8 mouse cellular contexts compared by ENCODE assay signal in the genomic region with DNA sequence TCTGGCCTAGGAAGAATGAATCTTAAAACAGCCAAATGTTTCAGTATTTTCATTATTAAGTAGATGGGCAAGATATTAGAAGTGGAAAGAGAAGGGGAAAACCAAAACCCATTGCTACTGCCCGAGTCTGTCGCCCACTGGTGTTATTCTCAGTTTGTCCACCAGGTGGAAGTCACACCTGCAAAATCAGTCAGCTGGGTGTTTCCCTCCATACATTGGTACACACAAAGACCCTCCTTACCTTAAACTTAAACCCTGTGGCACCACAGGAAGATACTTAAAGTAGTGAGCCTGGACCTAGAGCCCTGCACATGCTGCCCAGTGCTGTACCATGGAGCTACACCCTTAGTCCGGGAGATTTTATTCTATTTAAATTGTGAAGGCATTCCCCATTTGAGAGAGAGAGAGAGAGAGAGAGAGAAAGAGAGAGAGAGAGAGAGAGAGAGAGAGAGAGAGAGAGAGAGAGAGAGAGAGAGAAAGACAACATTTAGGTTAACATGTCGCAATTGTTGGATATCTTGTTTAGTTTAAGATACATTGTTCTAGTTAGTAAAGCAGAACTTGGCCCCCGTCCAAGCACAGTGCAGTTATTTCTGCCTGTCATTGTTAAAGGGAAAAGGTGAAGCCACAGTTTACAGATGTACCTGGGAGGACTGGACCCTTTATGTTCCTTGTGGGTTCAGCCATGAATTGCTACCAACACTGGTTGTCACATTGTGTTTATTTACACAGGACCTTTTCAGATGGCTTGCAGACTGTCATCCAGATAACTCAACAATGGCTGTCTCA. TPM values are rescaled to one million over a fixed set of nuclear protein-coding genes. Genes with fewer than 3 reads are reported as not detected.
DNase-seq lines count a peak whose midpoint lies in the region; ATAC-seq lines count a peak whose summit lies in the region.

No protein-coding gene starts in this region.

- no peaks in the 10 kb centered on the region for H3K9me3 ChIP-seq in kidney, embryonic 16.5 days (ENCODE audit: low read length)
- H3K9me3 ChIP-seq in heart, embryonic 10.5 days: no peaks in the 10 kb centered on the region

- peak; percentile 81 for DNase-seq in kidney, adult 18-20 months
- peak; percentile 65 for DNase-seq in T-cell, adult 2 months (ENCODE audit: low spot score)
- peak; percentile 83 for DNase-seq in embryo, embryonic 10 days (ENCODE audit: low spot score)
- DNase-seq in heart, embryonic 10.5 days (ENCODE audit: low spot score): no peak
- DNase-seq in layer of hippocampus, adult 8-10 months (ENCODE audit: low spot score in 2 of 2): peak; percentile 49 to 84
- peak; percentile 67 to 72 for DNase-seq in spleen, postnatal 36 days (ENCODE audit: low spot score in 2 of 2)

- H3K27ac ChIP-seq in kidney, embryonic 16.5 days (ENCODE audit: low read length): no peak overlapping the region
- peak overlapping the region; percentile 65; the same call in 1 of the 2 replicates for H3K27ac ChIP-seq in heart, embryonic 10.5 days

- no peaks in the 10 kb centered on the region for H3K27me3 ChIP-seq in kidney, embryonic 16.5 days (ENCODE audit: insufficient read depth, low read length)
- no peaks in the 10 kb centered on the region for H3K27me3 ChIP-seq in heart, embryonic 10.5 days (ENCODE audit: insufficient read depth, poor library complexity, severe bottlenecking)

- no peak for ATAC-seq in kidney, embryonic 16.5 days (ENCODE audit: low FRiP score, low TSS enrichment)
- peak; percentile 80 for ATAC-seq in megakaryocyte progenitor cell, adult 5-6 weeks (replicated peaks; ENCODE audit: poor library complexity)

- no peak overlapping the region for H3K4me3 ChIP-seq in kidney, embryonic 16.5 days (ENCODE audit: low read length)
- H3K4me3 ChIP-seq in heart, embryonic 10.5 days: no peak overlapping the region

- H3K9ac ChIP-seq in kidney, embryonic 16.5 days (replicated peaks; ENCODE audit: low read length): no peak overlapping the region

- 38% methylated on average over 5 of the region's 5 CpGs for WGBS in kidney, embryonic 16.5 days
- 40% methylated on average over 5 of the region's 5 CpGs for WGBS in heart, embryonic 10.5 days

- H3K36me3 ChIP-seq in kidney, embryonic 16.5 days (ENCODE audit: insufficient read depth, low read length): no peaks in the 10 kb centered on the region
- H3K36me3 ChIP-seq in heart, embryonic 10.5 days: no peaks in the 10 kb centered on the region

- H3K4me2 ChIP-seq in kidney, embryonic 16.5 days (replicated peaks; ENCODE audit: low read depth, low read length): no peak overlapping the region

- peaks cover 40% of the 10 kb centered on the region for H3K4me1 ChIP-seq in kidney, embryonic 16.5 days (ENCODE audit: insufficient read depth, low read length)
- peaks cover 66% of the 10 kb centered on the region for H3K4me1 ChIP-seq in heart, embryonic 10.5 days

RNA-seq across cellular contexts. Expression of a gene that starts 16.0 kb away (rescaled TPM):
- 27.0 and 39.3 TPM in 2 replicates for polyA plus RNA-seq in kidney, embryonic 16.5 days (2015; fragmentation: Nextera tagmentation; extraction: Ambion mirVana)
- polyA plus RNA-seq in heart, embryonic 10.5 days (2016; fragmentation: Nextera tagmentation; extraction: Ambion mirVana): 7.8 and 8.8 TPM in 2 replicates
- total RNA-seq in layer of hippocampus, adult 8-10 months (2022): 10 to 100 TPM in 1 of 4 experiments, 1 to 10 TPM in 3; 7.3 to 10.9 (median 9.1) TPM
- total RNA-seq in megakaryocyte progenitor cell, adult 5-6 weeks (2015): 13.3 and 18.9 TPM in 2 replicates
- total RNA-seq in megakaryocyte progenitor cell, adult 5-6 weeks (2017): 34.8 and 35.6 TPM in 2 replicates

RNA-seq across cellular contexts. Expression of a gene that starts 16.2 kb away (rescaled TPM):
- 46.6 and 50.3 TPM in 2 replicates for polyA plus RNA-seq in kidney, embryonic 16.5 days (2015; fragmentation: Nextera tagmentation; extraction: Ambion mirVana)
- polyA plus RNA-seq in heart, embryonic 10.5 days (2016; fragmentation: Nextera tagmentation; extraction: Ambion mirVana): 21.2 and 23.8 TPM in 2 replicates
- 10 to 100 TPM in 3 of 4 experiments, 1 to 10 TPM in 1; 9.0 to 12.5 (median 11.0) TPM for total RNA-seq in layer of hippocampus, adult 8-10 months (2022)
- total RNA-seq in megakaryocyte progenitor cell, adult 5-6 weeks (2015): 14.7 and 15.6 TPM in 2 replicates
- 8.1 and 14.3 TPM in 2 replicates for total RNA-seq in megakaryocyte progenitor cell, adult 5-6 weeks (2017)

RNA-seq across cellular contexts. Expression of a gene that starts 16.4 kb away (rescaled TPM):
- polyA plus RNA-seq in kidney, embryonic 16.5 days (2015; fragmentation: Nextera tagmentation; extraction: Ambion mirVana): 7.3 and 8.0 TPM in 2 replicates
- polyA plus RNA-seq in heart, embryonic 10.5 days (2016; fragmentation: Nextera tagmentation; extraction: Ambion mirVana): 0.74 and 2.4 TPM in 2 replicates
- total RNA-seq in layer of hippocampus, adult 8-10 months (2022): not detected
- total RNA-seq in megakaryocyte progenitor cell, adult 5-6 weeks (2015): not detected in 2 replicates
- not detected in 2 replicates for total RNA-seq in megakaryocyte progenitor cell, adult 5-6 weeks (2017)
